Comparison of ENCODE assay signal across 11 mouse cellular contexts in genomic region chr17:21472653-21473307, GRCm38 (mm10). TPM values are rescaled to one million over a fixed set of nuclear protein-coding genes. Genes with fewer than 3 reads are reported as not detected.
A peak's percentile ranks its signal among the peaks of the same experiment; 100 is the strongest.
DNase-seq lines count a peak whose midpoint lies in the region; ATAC-seq lines count a peak whose summit lies in the region.
"Had no signal": no experiment of that assay in that cellular context is flagged by ENCODE, and none has a peak within 500 bp of the region (broad histone marks: within the 10 kb centered on the region; RNA-seq: fewer than 3 reads in every experiment).

No protein-coding gene starts in this region.

- no peak overlapping the region for H3K9ac ChIP-seq in lung, embryonic 15.5 days
- H3K9ac ChIP-seq: forebrain, embryonic 15.5 days had no signal

- no peaks in the 10 kb centered on the region for H3K27me3 ChIP-seq in lung, embryonic 15.5 days
- H3K27me3 ChIP-seq: forebrain, embryonic 15.5 days had no signal

- peak; percentile 5 for DNase-seq in embryo, embryonic 10.5 days (ENCODE audit: low spot score)
- DNase-seq in embryo, embryonic 9.5 days (ENCODE audit: extremely low spot score), result no peak
- no peak for DNase-seq in lung, postnatal 25 days (ENCODE audit: low spot score)
- no peak for DNase-seq in testis, postnatal 14 days (ENCODE audit: low spot score)
- DNase-seq in urinary bladder, adult 2 months (ENCODE audit: low spot score), result no peak
- DNase-seq: thymus, postnatal 14 days had no signal

- ATAC-seq in lung, embryonic 15.5 days (ENCODE audit: borderline replicate concordance, extremely low read depth, low FRiP score, low TSS enrichment), result 0 out of 2 replicates have a peak, but pooled peaks have one; percentile 12
- peak; percentile 81 for ATAC-seq in erythroid progenitor cell, adult 5-6 weeks (replicated peaks; ENCODE audit: low FRiP score, poor library complexity, severe bottlenecking)
- peak; percentile 80 for ATAC-seq in megakaryocyte progenitor cell, adult 5-6 weeks (replicated peaks; ENCODE audit: poor library complexity)
- ATAC-seq: forebrain, embryonic 15.5 days had no signal

- 44% methylated on average over 2 of the region's 2 CpGs for WGBS in lung, embryonic 15.5 days

- H3K4me1 ChIP-seq in lung, embryonic 15.5 days, result peaks cover 18% of the 10 kb centered on the region
- H3K4me1 ChIP-seq: forebrain, embryonic 15.5 days had no signal

- H3K36me3 ChIP-seq in lung, embryonic 15.5 days, result no peaks in the 10 kb centered on the region
- H3K36me3 ChIP-seq: forebrain, embryonic 15.5 days had no signal

- peak overlapping the region; percentile 77 for H3K27ac ChIP-seq in lung, embryonic 15.5 days
- H3K27ac ChIP-seq: forebrain, embryonic 15.5 days had no signal

- peak overlapping the region; percentile 9; the same call in 1 of the 2 replicates for H3K4me2 ChIP-seq in lung, embryonic 15.5 days
- H3K4me2 ChIP-seq: forebrain, embryonic 15.5 days had no signal

- H3K4me3 ChIP-seq in lung, embryonic 15.5 days, result no peak overlapping the region
- H3K4me3 ChIP-seq: forebrain, embryonic 15.5 days had no signal

- H3K9me3 ChIP-seq in lung, embryonic 15.5 days, result no peaks in the 10 kb centered on the region
- H3K9me3 ChIP-seq: forebrain, embryonic 15.5 days had no signal

RNA-seq across cellular contexts. Expression of gene Zfp53, which starts 16.0 kb away (rescaled TPM):
- 10.7 and 11.8 TPM in 2 replicates for polyA plus RNA-seq in lung, embryonic 15.5 days (2015; fragmentation: Nextera tagmentation; extraction: Ambion mirVana)
- 2.1 and 11.5 TPM in 2 replicates for total RNA-seq in erythroid progenitor cell, adult 5-6 weeks (2015; ENCODE audit: low replicate concordance)
- 3.3 and 9.1 TPM in 2 replicates for total RNA-seq in erythroid progenitor cell, adult 5-6 weeks (2017; ENCODE audit: low replicate concordance)
- 14.5 and 18.7 TPM in 2 replicates for total RNA-seq in megakaryocyte progenitor cell, adult 5-6 weeks (2015)
- total RNA-seq in megakaryocyte progenitor cell, adult 5-6 weeks (2017), result 11.6 and 13.9 TPM in 2 replicates
- polyA plus RNA-seq in urinary bladder, adult 2 months (2012; rRNA removed), result 8.1 and 9.2 TPM in 2 replicates

RNA-seq across cellular contexts. Expression of gene Zfp51, which starts 22.6 kb away (rescaled TPM):
- 15.3 and 15.8 TPM in 2 replicates for polyA plus RNA-seq in lung, embryonic 15.5 days (2015; fragmentation: Nextera tagmentation; extraction: Ambion mirVana)
- total RNA-seq in erythroid progenitor cell, adult 5-6 weeks (2015; ENCODE audit: low replicate concordance), result 3.4 and 10.1 TPM in 2 replicates
- 6.5 and 11.9 TPM in 2 replicates for total RNA-seq in erythroid progenitor cell, adult 5-6 weeks (2017; ENCODE audit: low replicate concordance)
- 16.9 and 22.8 TPM in 2 replicates for total RNA-seq in megakaryocyte progenitor cell, adult 5-6 weeks (2015)
- total RNA-seq in megakaryocyte progenitor cell, adult 5-6 weeks (2017), result 10.9 and 13.2 TPM in 2 replicates
- 7.1 and 8.6 TPM in 2 replicates for polyA plus RNA-seq in urinary bladder, adult 2 months (2012; rRNA removed)

RNA-seq across cellular contexts. Expression of gene Zfp54, which starts 49.8 kb away (rescaled TPM):
- polyA plus RNA-seq in lung, embryonic 15.5 days (2015; fragmentation: Nextera tagmentation; extraction: Ambion mirVana), result 6.3 and 7.0 TPM in 2 replicates
- total RNA-seq in erythroid progenitor cell, adult 5-6 weeks (2015; ENCODE audit: low replicate concordance), result 1.1 and 1.3 TPM in 2 replicates
- total RNA-seq in erythroid progenitor cell, adult 5-6 weeks (2017; ENCODE audit: low replicate concordance), result 8.5 TPM in 1 of 2 replicates, not detected in the other
- 7.0 and 10.7 TPM in 2 replicates for total RNA-seq in megakaryocyte progenitor cell, adult 5-6 weeks (2015)
- total RNA-seq in megakaryocyte progenitor cell, adult 5-6 weeks (2017), result 8.8 and 9.1 TPM in 2 replicates
- 6.1 and 6.2 TPM in 2 replicates for polyA plus RNA-seq in urinary bladder, adult 2 months (2012; rRNA removed)
- polyA plus RNA-seq: small intestine, adult 2 months had no signal

Comparison
In these comparisons a context has a peak if more than half of its experiments do, and no peak if none do; other contexts are left out.
1. ATAC-seq: peak in every context shown above with its lines; median percentile 81 in erythroid progenitor cell, adult 5-6 weeks; 80 in megakaryocyte progenitor cell, adult 5-6 weeks; 12 in lung, embryonic 15.5 days.